Mouse (Mus musculus): ENCODE results near the gene Magi1.
"Not testable (repeated sequence)": the region's sequence is repeated elsewhere in the genome, so short reads cannot be mapped to it uniquely, and the experiment has no call there.

Magi1 gene

DNA sequence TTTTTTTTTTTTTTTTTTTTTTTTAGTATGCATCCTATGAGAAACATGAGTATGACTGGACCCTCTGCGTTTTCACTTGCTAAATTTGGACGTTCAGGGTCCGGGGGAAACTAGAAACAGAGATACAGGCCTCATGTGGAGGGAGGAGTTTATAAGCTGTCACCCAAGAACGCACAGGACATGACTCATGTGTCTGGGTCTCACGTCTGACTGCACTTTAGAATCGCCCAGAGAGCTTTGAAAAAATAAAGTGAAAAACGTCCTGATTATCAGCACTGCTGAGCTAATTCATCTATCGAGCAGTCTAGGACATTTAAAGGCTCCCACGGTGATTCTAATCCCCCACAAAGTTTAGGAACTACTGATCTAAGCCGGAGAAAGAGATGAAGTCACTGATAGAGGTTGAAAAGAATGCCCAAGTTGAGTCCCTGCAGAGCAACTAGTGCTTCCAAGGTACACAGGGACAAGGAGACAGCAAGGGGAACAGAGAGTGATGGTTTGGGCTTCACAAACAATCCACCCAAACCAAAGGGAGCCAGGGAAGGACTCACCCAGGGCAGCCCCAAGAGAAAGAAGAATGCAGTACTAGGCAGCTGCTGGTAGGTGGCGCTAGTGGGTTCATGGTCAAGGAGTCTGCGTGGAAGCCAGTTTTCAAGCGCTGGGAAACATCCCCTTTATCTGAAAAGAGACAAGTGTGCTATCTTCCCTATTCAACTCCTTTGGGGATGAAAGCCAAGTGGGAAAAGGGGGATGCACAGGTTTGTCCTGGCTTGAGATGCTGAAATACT lies 626.3 kb downstream of the Magi1 start:
- DNase-seq (ENCODE audit: low spot score in 2 of 2) = peak in 1 of 2 experiments; percentile 36

DNA sequence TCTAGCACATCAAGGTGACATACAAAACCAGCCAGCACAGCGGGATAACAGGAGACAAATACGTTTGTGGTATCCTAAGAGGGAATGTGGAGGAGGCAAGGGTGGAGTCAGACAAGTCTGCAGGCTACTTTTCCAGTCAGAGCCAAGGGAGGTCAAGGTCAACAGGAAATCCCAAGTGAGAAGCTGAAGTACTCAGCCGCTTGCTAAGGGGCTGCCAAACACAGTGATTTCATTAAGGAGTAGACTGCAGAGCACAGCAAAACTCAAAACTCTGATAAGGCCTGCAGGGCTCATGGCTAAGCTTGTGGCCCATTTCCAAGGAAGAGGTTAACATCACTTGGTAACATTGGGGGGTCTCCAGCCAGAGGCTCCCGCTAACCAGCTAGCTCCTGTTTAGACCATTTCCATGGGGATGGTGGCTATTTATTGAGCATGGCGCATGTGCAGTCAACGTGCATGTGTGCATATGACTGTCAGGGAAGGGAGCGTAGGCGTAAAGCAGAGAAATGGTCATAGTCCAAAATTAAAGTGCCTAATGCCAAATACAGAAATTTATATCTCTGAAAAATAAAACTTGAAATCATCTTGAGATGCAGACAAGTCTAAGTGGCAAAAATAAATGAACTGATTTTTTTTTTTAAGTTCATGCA lies 635.0 kb downstream of the Magi1 start:
- DNase-seq (ENCODE audit: low spot score in 2 of 2) = no peak

DNA sequence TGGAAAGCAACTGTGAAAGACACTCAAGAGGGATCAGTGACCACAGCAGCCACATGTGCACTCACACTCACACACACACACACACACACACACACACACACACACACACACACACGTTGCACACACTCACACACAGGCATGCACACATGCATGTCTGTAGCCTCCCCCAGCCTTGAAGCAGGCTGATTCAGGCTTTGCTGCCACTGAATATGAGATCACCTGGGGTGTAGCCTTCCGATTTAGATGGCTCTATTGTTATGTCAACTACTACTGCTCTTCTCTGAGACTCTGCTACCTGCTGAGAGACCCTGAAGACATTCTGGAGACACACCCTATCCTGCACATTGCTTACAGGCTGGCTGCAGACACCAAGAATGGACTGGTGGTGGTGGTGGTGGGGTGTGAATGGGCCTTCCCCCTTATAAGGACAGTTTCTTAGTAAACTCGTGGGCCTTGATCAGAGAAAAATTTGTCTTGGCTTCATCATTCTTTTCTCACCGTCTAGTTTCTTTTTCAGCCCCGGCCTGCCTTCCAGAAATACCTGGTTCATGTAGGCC lies 653.9 kb downstream of the Magi1 start:
- DNase-seq (ENCODE audit: low spot score in 2 of 2) = not testable (repeated sequence)

DNA sequence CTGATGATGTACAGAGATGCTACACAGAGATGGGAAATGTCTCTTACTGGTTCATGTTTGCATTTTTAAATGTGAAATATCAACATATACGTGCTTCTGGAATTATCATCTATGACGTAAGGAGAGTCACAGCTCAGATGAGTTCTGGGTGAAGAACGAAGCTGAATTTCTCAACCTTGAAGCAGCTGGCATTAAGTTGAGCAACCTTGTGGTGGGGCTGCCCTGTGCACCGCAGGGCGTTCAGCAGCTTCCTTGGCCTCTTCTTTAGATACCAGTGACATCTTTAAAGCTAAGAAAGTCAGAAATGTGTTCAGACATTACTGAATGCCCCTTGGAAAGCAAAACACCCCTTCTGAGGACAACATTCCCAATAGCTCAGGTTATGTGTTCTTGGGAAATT lies 656.5 kb downstream of the Magi1 start:
- DNase-seq (ENCODE audit: low spot score in 2 of 2) = no peak
